Mouse (Mus musculus) heart, postnatal 0 days (tissue): Measurements from ENCODE around the gene Gm10681.
"Not testable (repeated sequence)": the region's sequence is repeated elsewhere in the genome, so short reads cannot be mapped to it uniquely, and the experiment has no call there.

Source experiments
- CTCF ChIP-seq: IDR thresholded peaks from 2 replicates; pipeline ENCODE4 v1.5.1; 2016; ENCODE audit warnings: antibody characterized with exemption, control low read depth, low read depth
- EP300 ChIP-seq: IDR thresholded peaks from 2 replicates; pipeline ENCODE4 v1.6.1; 2016; ENCODE audit warnings: antibody characterized with exemption, low read depth

DNA sequence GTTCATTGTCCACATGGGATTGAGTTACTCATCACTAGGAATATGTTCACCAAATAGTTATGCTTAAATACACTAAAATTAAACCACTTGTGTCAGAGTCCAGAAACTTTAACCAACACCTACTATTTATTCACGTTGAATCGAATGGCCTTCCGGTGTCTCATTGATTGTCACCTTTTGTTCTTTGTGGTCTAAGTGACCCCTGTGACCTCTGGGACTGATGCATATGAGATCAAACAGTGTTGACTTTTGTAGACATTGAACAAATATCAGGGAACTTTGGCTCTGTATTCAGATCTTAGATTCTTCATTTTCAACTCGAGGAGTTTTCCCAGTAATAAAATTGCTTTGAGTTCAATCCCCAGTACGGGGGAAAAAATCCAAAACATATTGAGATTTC is 27.9 kb downstream of the Gm10681 start:
- not testable (repeated sequence) for TF ChIP-seq CTCF, EP300
